Mouse (Mus musculus) MEL (cell line): ENCODE measurements around the gene Mbtd1. TPM values are rescaled to one million over a fixed set of nuclear protein-coding genes. Genes with fewer than 3 reads are reported as not detected.
A peak's percentile ranks its signal among the peaks of the same experiment; 100 is the strongest.

Experiments
- DNase-seq: peaks from one replicate; pipeline ENCODE4 v3.0.0; 2011; ENCODE audit warnings: low read depth, low spot score
- H3K27ac ChIP-seq: 2 replicates; pipeline ENCODE4 v1.5.1; 2012; ENCODE audit warnings: low read depth, mild to moderate bottlenecking, control low read depth, low read length, moderate library complexity; ENCODE audit not compliant: control insufficient read depth
- H3K27me3 ChIP-seq, 2 experiments: fragments of 150-350 bp in 1 of 2; sonication (generic) in 1 of 2; 2 replicates each; pipeline ENCODE4 v1.6.1; 2012; ENCODE audit warnings: low read length in 2 of 2, mild to moderate bottlenecking in 2 of 2, improper control_type of control experiment in 1 of 2, moderate library complexity in 1 of 2; ENCODE audit not compliant: insufficient read depth in 2 of 2, control insufficient read depth in 1 of 2
- H3K36me3 ChIP-seq, 2 experiments: 2 replicates each; pipeline ENCODE4 v1.6.1; 2012 to 2014; ENCODE audit warnings: low read length in 2 of 2, improper control_type of control experiment in 1 of 2, inconsistent platforms in 1 of 2, mild to moderate bottlenecking in 1 of 2; ENCODE audit not compliant: insufficient read depth in 2 of 2, control insufficient read depth in 1 of 2
- H3K4me1 ChIP-seq, 2 experiments: fragments of 150-350 bp in 1 of 2; sonication (generic) in 1 of 2; 2 replicates each; pipeline ENCODE4 v1.6.1; 2012; ENCODE audit warnings: low read length in 2 of 2, improper control_type of control experiment in 1 of 2, mild to moderate bottlenecking in 1 of 2; ENCODE audit not compliant: insufficient read depth in 2 of 2, control insufficient read depth in 1 of 2
- H3K4me3 ChIP-seq, 2 experiments: fragments of 150-350 bp in 1 of 2; sonication (generic) in 1 of 2; 2 replicates each; pipeline ENCODE4 v1.5.1; 2012; ENCODE audit warnings: low read depth in 2 of 2, low read length in 2 of 2, mild to moderate bottlenecking in 2 of 2, moderate library complexity in 2 of 2, control low read depth in 1 of 2, improper control_type of control experiment in 1 of 2; ENCODE audit not compliant: control insufficient read depth in 1 of 2, insufficient read depth in 1 of 2
- H3K79me2 ChIP-seq: 2 replicates; pipeline ENCODE4 v1.6.1; 2012; ENCODE audit warnings: mild to moderate bottlenecking, low read length, moderate library complexity; ENCODE audit not compliant: control insufficient read depth, poor library complexity, insufficient read depth
- H3K9ac ChIP-seq: 2 replicates; pipeline ENCODE4 v1.6.1; 2012; ENCODE audit warnings: low read depth, mild to moderate bottlenecking, control low read depth, low read length, moderate library complexity; ENCODE audit not compliant: control insufficient read depth, poor library complexity, severe bottlenecking
- H3K9me3 ChIP-seq: fragments of 150-350 bp; sonication (generic); replicated peaks from 2 replicates; pipeline ENCODE4 v1.6.1; 2012; ENCODE audit warnings: mild to moderate bottlenecking, low read length, improper control_type of control experiment, moderate library complexity; ENCODE audit not compliant: insufficient read depth
- BHLHE40 ChIP-seq: IDR thresholded peaks from 2 replicates; pipeline ENCODE4 v1.6.1; 2012; ENCODE audit warnings: low read depth, mild to moderate bottlenecking, inconsistent platforms, low read length, improper control_type of control experiment, borderline replicate concordance
- E2F4 ChIP-seq: IDR thresholded peaks from 2 replicates; pipeline ENCODE4 v1.6.1; 2011; ENCODE audit warnings: low read depth, low read length, improper control_type of control experiment, borderline replicate concordance
- GABPA ChIP-seq: IDR thresholded peaks from 2 replicates; pipeline ENCODE4 v1.6.1; 2012; ENCODE audit warnings: low read depth, mild to moderate bottlenecking, inconsistent platforms, low read length, improper control_type of control experiment, moderate library complexity
- GATA1 ChIP-seq: IDR thresholded peaks from 2 replicates; pipeline ENCODE4 v1.6.1; 2011; ENCODE audit warnings: low read depth, low read length, improper control_type of control experiment
- HCFC1 ChIP-seq: IDR thresholded peaks from 2 replicates; pipeline ENCODE4 v1.6.1; 2012; ENCODE audit warnings: low read depth, mild to moderate bottlenecking, inconsistent platforms, low read length, improper control_type of control experiment, moderate library complexity
- JUND ChIP-seq: IDR thresholded peaks from 2 replicates; pipeline ENCODE4 v1.6.1; 2011; ENCODE audit warnings: low read depth, mild to moderate bottlenecking, improper control_type of control experiment, low read length
- MAX ChIP-seq: IDR thresholded peaks from 2 replicates; pipeline ENCODE4 v1.6.1; 2011; ENCODE audit warnings: low read length, improper control_type of control experiment
- MYB ChIP-seq: IDR thresholded peaks from 2 replicates; pipeline ENCODE4 v1.6.1; 2011; ENCODE audit warnings: mild to moderate bottlenecking, low read depth, low read length, improper control_type of control experiment
- NRF1 ChIP-seq: IDR thresholded peaks from 2 replicates; pipeline ENCODE4 v1.6.1; 2014; ENCODE audit warnings: low read depth, mild to moderate bottlenecking, inconsistent platforms, low read length, improper control_type of control experiment, moderate library complexity; ENCODE audit not compliant: poor library complexity, insufficient read depth, severe bottlenecking
- RCOR1 ChIP-seq: IDR thresholded peaks from 2 replicates; pipeline ENCODE4 v1.6.1; 2012; ENCODE audit warnings: low read depth, mild to moderate bottlenecking, inconsistent platforms, low read length, improper control_type of control experiment
- TBP ChIP-seq: IDR thresholded peaks from 2 replicates; pipeline ENCODE4 v1.8.0; 2011; ENCODE audit warnings: low read depth, low read length, improper control_type of control experiment
- TCF12 ChIP-seq: IDR thresholded peaks from 2 replicates; pipeline ENCODE4 v1.6.1; 2014; ENCODE audit warnings: low read depth, mild to moderate bottlenecking, inconsistent platforms, low read length, improper control_type of control experiment, moderate library complexity
- USF1 ChIP-seq: IDR thresholded peaks from 2 replicates; pipeline ENCODE4 v1.6.1; 2014; ENCODE audit warnings: low read depth, mild to moderate bottlenecking, inconsistent platforms, low read length, improper control_type of control experiment, moderate library complexity
- USF2 ChIP-seq, 2 experiments: IDR thresholded peaks; 2 replicates each; pipeline ENCODE4 v1.6.1; 2011 to 2012; ENCODE audit warnings: improper control_type of control experiment in 2 of 2, low read length in 2 of 2, borderline replicate concordance in 1 of 2, inconsistent platforms in 1 of 2, low read depth in 1 of 2, mild to moderate bottlenecking in 1 of 2; ENCODE audit not compliant: insufficient read depth in 1 of 2
- ZMIZ1 ChIP-seq: IDR thresholded peaks from 2 replicates; pipeline ENCODE4 v1.6.1; 2012; ENCODE audit warnings: low read depth, mild to moderate bottlenecking, inconsistent platforms, low read length, improper control_type of control experiment, moderate library complexity
- ZNF384 ChIP-seq: IDR thresholded peaks from 2 replicates; pipeline ENCODE4 v1.6.1; 2012; ENCODE audit warnings: low read depth, mild to moderate bottlenecking, inconsistent platforms, low read length, improper control_type of control experiment
- polyA plus RNA-seq, 2 experiments: library from polyadenylated mRNA; stranded (reverse) in 1 of 2; unstranded in 1 of 2; fragments of >175 nt in 1 of 2; fragments of >200 nt in 1 of 2; gene quantifications; 2 replicates each; pipeline versions ENCODE4 v1.2.1 to v1.2.4; 2012; ENCODE audit warnings: low replicate concordance in 2 of 2, low read depth in 1 of 2; ENCODE audit not compliant: insufficient read length in 2 of 2, insufficient read depth in 1 of 2, missing spikeins in 1 of 2
- total RNA-seq: library from RNA; depleted of rRNA; stranded (reverse); fragments of 300-350 nt; gene quantifications from 2 replicates; pipeline ENCODE4 v1.2.3, GENCODE M21; 2012

Gene Mbtd1
- total and polyA plus RNA-seq, 3 experiments = 43.0 to 3,192 (median 51.8) TPM

DNA sequence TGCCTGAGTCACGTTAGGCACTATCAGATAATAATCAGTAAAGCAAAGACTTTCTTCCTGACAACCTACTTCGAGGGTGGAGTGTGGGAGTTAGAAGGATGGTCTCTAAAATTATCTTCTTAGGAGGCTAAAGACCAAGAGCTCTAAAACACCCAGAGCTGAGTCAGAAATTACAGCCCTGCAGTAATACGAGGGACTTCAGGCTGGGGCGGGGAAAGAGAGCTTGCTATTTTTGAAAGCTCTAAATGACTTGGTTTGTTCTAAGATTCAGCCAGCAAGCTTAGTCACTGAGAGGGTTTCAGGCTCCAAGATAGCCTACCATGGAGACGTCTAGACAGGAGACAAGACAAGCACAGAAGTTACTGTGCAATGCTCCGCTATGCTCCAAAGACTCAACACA is 79.7 kb downstream of the Mbtd1 start:
- Histone ChIP-seq H3K27ac (no peak overlapping the region), H3K79me2 (peaks cover 40% of the 10 kb centered on the region), H3K9ac (no peak overlapping the region), H3K27me3 (no peaks in the 10 kb centered on the region), H3K4me3 (no peak overlapping the region), H3K4me1 (peaks cover 4 to 21% of the 10 kb centered on the region in 2 experiments), H3K36me3 (peaks cover 27 to 30% of the 10 kb centered on the region in 2 experiments)
- no peak for TF ChIP-seq E2F4
- no peak for TF ChIP-seq TBP
- TF ChIP-seq ZMIZ1 = no peak
- no peak for TF ChIP-seq TCF12
- TF ChIP-seq GATA1 = 0 out of 2 replicates have a peak, but pooled peaks have one; percentile 31
- TF ChIP-seq GABPA = no peak
- TF ChIP-seq USF1 = no peak
- no peak for TF ChIP-seq JUND
- no peak for TF ChIP-seq MYB
- TF ChIP-seq HCFC1 = no peak
- TF ChIP-seq BHLHE40 = peak; percentile 27; the same call in 1 of the 2 replicates
- TF ChIP-seq, all 39 proteins: peak for 2
- no peak for DNase-seq
- H3K9me3 ChIP-seq = no peaks in the 10 kb centered on the region

GRCm38 (mm10) chr11:93967381-93967780 is 81.7 kb downstream of the Mbtd1 start:
- peak overlapping the region; percentile 74 for H3K27ac ChIP-seq
- H3K36me3 ChIP-seq = peaks cover 16 to 30% of the 10 kb centered on the region in 2 experiments
- DNase-seq = peak; percentile 75
- peak overlapping the region; percentile 66 to 74 for H3K4me3 ChIP-seq
- no peaks in the 10 kb centered on the region for H3K9me3 ChIP-seq
- H3K9ac ChIP-seq = peak overlapping the region; percentile 82
- H3K79me2 ChIP-seq = peaks cover 40% of the 10 kb centered on the region
- TF ChIP-seq NRF1 = no peak
- TF ChIP-seq MAX = no peak
- 0 out of 2 replicates have a peak, but pooled peaks have one; percentile 11 for TF ChIP-seq E2F4
- TF ChIP-seq JUND = no peak
- no peak for TF ChIP-seq USF2 (IDR thresholded peaks at IDR 0.05; ENCODE audit: borderline replicate concordance in 1 of 2, insufficient read depth in 1 of 2, low read depth in 1 of 2, low read length in 2 of 2)
- TF ChIP-seq ZNF384 = no peak
- TF ChIP-seq RCOR1 = no peak
- TF ChIP-seq, all 39 proteins: peak for 1
- Histone ChIP-seq H3K27me3 (no peaks in the 10 kb centered on the region), H3K4me1 (peaks cover 4 to 21% of the 10 kb centered on the region in 2 experiments)
